Mouse (Mus musculus): ENCODE results near the gene Lhx4.

- TF ChIP-seq CTCF (IDR thresholded peaks at IDR 0.05 in 2 of 3, conservative IDR thresholded peaks at IDR 0.05 in 1 of 3; ENCODE audit: control insufficient read depth in 1 of 3, insufficient read depth in 1 of 3, low read depth in 2 of 3, low read length in 3 of 3, poor library complexity in 1 of 3, severe bottlenecking in 1 of 3) (no peak), EP300 (IDR thresholded peaks at IDR 0.05; ENCODE audit: low read depth in 1 of 2, low read length in 2 of 2) (no peak), POLR2AphosphoS5 (IDR thresholded peaks at IDR 0.05; ENCODE audit: borderline replicate concordance, low read depth, low read length) (no peak), MEF2A (IDR thresholded peaks at IDR 0.05; ENCODE audit: extremely low read depth, insufficient replicate concordance, low read depth, low read length, poor library complexity, severe bottlenecking) (no peak), POLR2A (IDR thresholded peaks at IDR 0.05; ENCODE audit: control insufficient read depth in 1 of 2, insufficient read depth in 1 of 2, low read depth in 1 of 2, low read length in 2 of 2, poor library complexity in 1 of 2) (no peak), ZMIZ1 (IDR thresholded peaks at IDR 0.05; ENCODE audit: low read depth, low read length) (no peak), MAFK (IDR thresholded peaks at IDR 0.05; ENCODE audit: borderline replicate concordance, low read depth, low read length) (no peak), ZC3H11A (IDR thresholded peaks at IDR 0.05; ENCODE audit: low read depth, low read length) (no peak), NRF1 (IDR thresholded peaks at IDR 0.05; ENCODE audit: insufficient read depth, low read depth, low read length, poor library complexity, severe bottlenecking) (no peak)
Measured at GRCm38 (mm10) chr1:155693026-155693425, 58.5 kb downstream of the Lhx4 start.

Data from MEL (cell line).